Mouse (Mus musculus) CH12.LX (cell line): Measurements from ENCODE around the gene Smug1. TPM values are rescaled to one million over a fixed set of nuclear protein-coding genes. Genes with fewer than 3 reads are reported as not detected.

Experiments
- DNase-seq: peaks from one replicate; pipeline ENCODE4 v3.0.0-alpha.2; 2013; ENCODE audit errors: extremely low read depth
- H3K27ac ChIP-seq: 2 replicates; pipeline ENCODE4 v1.5.1; 2012; ENCODE audit warnings: low read depth, mild to moderate bottlenecking, control low read depth, moderate library complexity; ENCODE audit not compliant: insufficient read depth
- H3K27me3 ChIP-seq: replicated peaks from 2 replicates; pipeline ENCODE3; 2012; ENCODE audit warnings: inconsistent platforms
- H3K36me3 ChIP-seq, 2 experiments: replicated peaks in 1 of 2; 2 replicates each; pipeline versions ENCODE3 to v1.6.1; 2012; ENCODE audit warnings: inconsistent platforms in 1 of 2, low read length in 1 of 2, mild to moderate bottlenecking in 1 of 2, mixed read lengths in 1 of 2, moderate library complexity in 1 of 2; ENCODE audit not compliant: control insufficient read depth in 1 of 2, insufficient read depth in 1 of 2
- H3K4me1 ChIP-seq, 2 experiments: 2 replicates each; pipeline ENCODE4 v1.6.1; 2012; ENCODE audit warnings: inconsistent platforms in 1 of 2, moderate library complexity in 1 of 2; ENCODE audit not compliant: insufficient read depth in 2 of 2, control insufficient read depth in 1 of 2
- H3K4me2 ChIP-seq: 2 replicates; pipeline ENCODE4 v1.6.1; 2012; ENCODE audit warnings: low read depth, mild to moderate bottlenecking, control low read depth; ENCODE audit not compliant: poor library complexity, insufficient read depth, severe bottlenecking
- H3K4me3 ChIP-seq, 3 experiments: fragments of 150-350 bp in 1 of 3; sonication (generic) in 1 of 3; replicated peaks in 1 of 3; 2 replicates each; pipeline versions ENCODE3 to v1.5.1; 2011 to 2012; ENCODE audit warnings: low read depth in 2 of 3, low read length in 2 of 3, mild to moderate bottlenecking in 2 of 3, moderate library complexity in 2 of 3, control low read depth in 1 of 3, improper control_type of control experiment in 1 of 3, inconsistent platforms in 1 of 3, mixed read lengths in 1 of 3; ENCODE audit not compliant: poor library complexity in 1 of 3
- H3K79me2 ChIP-seq: replicated peaks from 2 replicates; pipeline ENCODE4 v1.6.1; 2012; ENCODE audit warnings: mild to moderate bottlenecking, moderate library complexity; ENCODE audit not compliant: control insufficient read depth, poor library complexity, insufficient read depth, severe bottlenecking; ENCODE audit errors: extremely low read depth
- H3K9ac ChIP-seq: 2 replicates; pipeline ENCODE4 v1.6.1; 2012; ENCODE audit warnings: low read depth, mild to moderate bottlenecking, control low read depth, moderate library complexity; ENCODE audit not compliant: insufficient read depth
- H3K9me3 ChIP-seq: replicated peaks from 2 replicates; pipeline ENCODE3; 2012; ENCODE audit warnings: low read length, inconsistent platforms, mixed read lengths
- CHD1 ChIP-seq: IDR thresholded peaks from 2 replicates; pipeline ENCODE4 v1.6.1; 2012; ENCODE audit warnings: low read depth, low read length, improper control_type of control experiment, inconsistent platforms
- CHD2 ChIP-seq: IDR thresholded peaks from 2 replicates; pipeline ENCODE4 v1.6.1; 2011; ENCODE audit warnings: low read length, improper control_type of control experiment
- E2F4 ChIP-seq: IDR thresholded peaks from 2 replicates; pipeline ENCODE4 v1.6.1; 2011; ENCODE audit warnings: low read depth, low read length, improper control_type of control experiment; ENCODE audit not compliant: insufficient replicate concordance
- ELF1 ChIP-seq: IDR thresholded peaks from 2 replicates; pipeline ENCODE4 v1.6.1; 2014; ENCODE audit warnings: low read depth, mild to moderate bottlenecking, inconsistent platforms, low read length, improper control_type of control experiment
- EP300 ChIP-seq: IDR thresholded peaks from 2 replicates; pipeline ENCODE4 v1.6.1; 2011; ENCODE audit warnings: low read length, improper control_type of control experiment
- ETS1 ChIP-seq: conservative IDR thresholded peaks from 2 replicates; pipeline ENCODE4 v1.6.1; 2012; ENCODE audit warnings: low read depth, mild to moderate bottlenecking, inconsistent platforms, low read length, improper control_type of control experiment, moderate library complexity
- GABPA ChIP-seq: IDR thresholded peaks from 2 replicates; pipeline ENCODE4 v1.6.1; 2012; ENCODE audit warnings: low read depth, low read length, improper control_type of control experiment, inconsistent platforms; ENCODE audit not compliant: insufficient replicate concordance
- HCFC1 ChIP-seq: IDR thresholded peaks from 2 replicates; pipeline ENCODE4 v1.6.1; 2012; ENCODE audit warnings: low read depth, mild to moderate bottlenecking, inconsistent platforms, low read length, improper control_type of control experiment
- IRF4 ChIP-seq: IDR thresholded peaks from 2 replicates; pipeline ENCODE4 v1.6.1; 2014; ENCODE audit warnings: low read depth, mild to moderate bottlenecking, inconsistent platforms, low read length, improper control_type of control experiment
- KAT2A ChIP-seq: IDR thresholded peaks from 2 replicates; pipeline ENCODE4 v1.6.1; 2012; ENCODE audit warnings: low read length, improper control_type of control experiment, inconsistent platforms; ENCODE audit not compliant: insufficient replicate concordance
- MEF2A ChIP-seq: IDR thresholded peaks from 2 replicates; pipeline ENCODE4 v1.6.1; 2014; ENCODE audit warnings: low read depth, mild to moderate bottlenecking, inconsistent platforms, low read length, improper control_type of control experiment, borderline replicate concordance
- MYC ChIP-seq: IDR thresholded peaks from 2 replicates; pipeline ENCODE4 v1.6.1; 2011; ENCODE audit warnings: low read depth, mild to moderate bottlenecking, improper control_type of control experiment, low read length
- NELFE ChIP-seq: IDR thresholded peaks from 2 replicates; pipeline ENCODE4 v1.6.1; 2011; ENCODE audit warnings: low read depth, low read length, improper control_type of control experiment
- POLR2AphosphoS2 ChIP-seq: IDR thresholded peaks from 2 replicates; pipeline ENCODE4 v1.6.1; 2011; ENCODE audit warnings: low read depth, low read length, improper control_type of control experiment
- RAD21 ChIP-seq: IDR thresholded peaks from 2 replicates; pipeline ENCODE4 v1.6.1; 2011; ENCODE audit warnings: low read depth, mild to moderate bottlenecking, low read length, improper control_type of control experiment, moderate library complexity
- RCOR1 ChIP-seq: conservative IDR thresholded peaks from 2 replicates; pipeline ENCODE4 v1.6.1; 2012; ENCODE audit warnings: low read depth, mild to moderate bottlenecking, inconsistent platforms, low read length, improper control_type of control experiment
- SIN3A ChIP-seq: IDR thresholded peaks from 2 replicates; pipeline ENCODE4 v1.6.1; 2012; ENCODE audit warnings: low read length, improper control_type of control experiment, inconsistent platforms
- SMC3 ChIP-seq: IDR thresholded peaks from 2 replicates; pipeline ENCODE4 v1.6.1; 2011; ENCODE audit warnings: low read depth, low read length, improper control_type of control experiment
- TBP ChIP-seq: conservative IDR thresholded peaks from 2 replicates; pipeline ENCODE4 v1.6.1; 2011; ENCODE audit warnings: low read depth, low read length, improper control_type of control experiment
- UBTF ChIP-seq: IDR thresholded peaks from 2 replicates; pipeline ENCODE4 v1.6.1; 2012; ENCODE audit warnings: low read depth, mild to moderate bottlenecking, inconsistent platforms, low read length, improper control_type of control experiment, moderate library complexity
- USF1 ChIP-seq: IDR thresholded peaks from 2 replicates; pipeline ENCODE4 v1.6.1; 2014; ENCODE audit warnings: low read depth, mild to moderate bottlenecking, inconsistent platforms, low read length, improper control_type of control experiment
- USF2 ChIP-seq: conservative IDR thresholded peaks from 2 replicates; pipeline ENCODE4 v1.6.1; 2011; ENCODE audit warnings: low read depth, low read length, improper control_type of control experiment
- ZC3H11A ChIP-seq: IDR thresholded peaks from 2 replicates; pipeline ENCODE4 v1.6.1; 2012; ENCODE audit warnings: low read depth, mild to moderate bottlenecking, inconsistent platforms, low read length, improper control_type of control experiment
- ZNF384 ChIP-seq: IDR thresholded peaks from 2 replicates; pipeline ENCODE4 v1.6.1; 2012; ENCODE audit warnings: low read depth, low read length, improper control_type of control experiment, inconsistent platforms
- dilution Hi-C: fragments of 300-500 bp; cut with MboI; formaldehyde crosslinking; loops from 2 replicates; pipeline ENCODE4 v1.14.3; 2020; ENCODE audit warnings: low sequenced_read_pairs; ENCODE audit not compliant: extremely low pct_unique_long_range_greater_than_20kb, extremely low pct_ligation_motif_present
- in situ Hi-C: fragments of 300-500 bp; cut with MboI; formaldehyde crosslinking; loops from 3 replicates; pipeline ENCODE4 v1.14.3; 2019; ENCODE audit warnings: low sequenced_read_pairs, low pct_ligation_motif_present, low pct_unique_long_range_greater_than_20kb, mixed read lengths
- polyA plus RNA-seq: library from polyadenylated mRNA; unstranded; fragments of >175 nt; gene quantifications from 2 replicates; pipeline ENCODE4 v1.2.1, GENCODE M21; 2012; ENCODE audit warnings: low read depth; ENCODE audit not compliant: insufficient read length
- total RNA-seq, 2 experiments: library from RNA; depleted of rRNA; stranded (reverse); fragments of 300-350 nt in 1 of 2; fragments of >200 nt in 1 of 2; gene quantifications; 2 replicates each; pipeline ENCODE4 v1.2.3; 2012 to 2014

Smug1 gene
- total and polyA plus RNA-seq, 3 experiments = 6.1 to 9.8 (median 7.8) TPM

GRCm38 (mm10) chr15:103108066-103108676, 58.7 kb downstream of the Smug1 start:
- peaks cover 4 to 39% of the 10 kb centered on the region in 2 experiments; a peak in 3 of 4 replicates for H3K4me1 ChIP-seq
- no peaks in the 10 kb centered on the region for H3K79me2 ChIP-seq
- no peak overlapping the region for H3K4me2 ChIP-seq
- in situ Hi-C loops (no loop called here), dilution Hi-C loops (no loop called here)
- H3K9ac ChIP-seq = no peak overlapping the region
- H3K9me3 ChIP-seq = no peaks in the 10 kb centered on the region
- no peaks in the 10 kb centered on the region for H3K27me3 ChIP-seq
- no peak overlapping the region for H3K27ac ChIP-seq
- no peak for DNase-seq
- TF ChIP-seq IRF4 (no peak), ETS1 (no peak), MEF2A (no peak), SMC3 (no peak), CHD2 (no peak), HCFC1 (no peak), GABPA (no peak), CHD1 (no peak), ZNF384 (no peak), SIN3A (no peak), ELF1 (no peak), RCOR1 (no peak), ZC3H11A (no peak), RAD21 (no peak), EP300 (no peak), KAT2A (no peak), E2F4 (no peak)
- no peak overlapping the region for H3K4me3 ChIP-seq
- H3K36me3 ChIP-seq = no peaks in the 10 kb centered on the region

- DNase-seq = no peak
- Histone ChIP-seq H3K27ac (no peak overlapping the region), H3K9me3 (no peaks in the 10 kb centered on the region), H3K79me2 (no peaks in the 10 kb centered on the region), H3K4me3 (no peak overlapping the region), H3K4me2 (no peak overlapping the region), H3K9ac (no peak overlapping the region), H3K36me3 (no peaks in the 10 kb centered on the region), H3K27me3 (no peaks in the 10 kb centered on the region), H3K4me1 (peaks cover 4 to 51% of the 10 kb centered on the region in 2 experiments; a peak in 3 of 4 replicates)
- dilution Hi-C loops = no loop called here
- in situ Hi-C loops = no loop called here
- TF ChIP-seq USF1 (no peak), UBTF (no peak), RAD21 (no peak), NELFE (no peak), ZNF384 (no peak), MYC (no peak), CHD1 (no peak), E2F4 (no peak), MEF2A (no peak), TBP (no peak), POLR2AphosphoS2 (no peak), USF2 (no peak)
Observed at GRCm38 (mm10) chr15:103106201-103106600, 60.7 kb downstream of the Smug1 start.
